Mouse (Mus musculus) Patski (cell line): Measurements from ENCODE around the gene Mphosph9. TPM values are rescaled to one million over a fixed set of nuclear protein-coding genes. Genes with fewer than 3 reads are reported as not detected.
A peak's percentile ranks its signal among the peaks of the same experiment; 100 is the strongest.

Experiments
- ATAC-seq: fragments of 100-300 bp; one replicate; pipeline ENCODE4 v1.8.0; 2021
- CTCF ChIA-PET: fragments of 350-600 bp; sonication (Branson Sonifier 250); formaldehyde crosslinking; loops from one replicate; lab custom pipeline; 2022; ENCODE audit warnings: inconsistent platforms; lab: Charles Lee
- POLR2A ChIA-PET: fragments of 350-600 bp; sonication (Branson Sonifier 250); formaldehyde crosslinking; loops from one replicate; lab custom pipeline; 2022; ENCODE audit warnings: antibody characterized with exemption, inconsistent platforms; lab: Charles Lee
- DNase-seq: peaks from one replicate; pipeline ENCODE4 v3.0.0-alpha.2; 2011; ENCODE audit warnings: low read depth, low spot score
- H3K27me3 ChIP-seq: fragments of 371-371 bp; one replicate; pipeline ENCODE4 v1.5.1; 2021
- CTCF ChIP-seq: fragments of 100-300 bp; IDR thresholded peaks from one replicate; pipeline ENCODE4 v1.5.1; 2021
- in situ Hi-C: fragments of 300-500 bp; cut with MboI; formaldehyde crosslinking; loops from 3 replicates; pipeline ENCODE4 v1.11.1; 2018; ENCODE audit warnings: low pct_unique_long_range_greater_than_20kb, mixed read lengths
- polyA plus RNA-seq: library from polyadenylated mRNA; unstranded; gene quantifications from one replicate; pipeline ENCODE4 v1.2.3, GENCODE M21; 2021

The Mphosph9 gene
- polyA plus RNA-seq, 1 experiment from 2014 or later, result 14.0 TPM

- ChIA-PET CTCF (no interaction called here), POLR2A (interaction anchor here (0.7 kb wide), 1 partner anchor 23 kb away, joined by 6 read pairs; no protein-coding TSS in a partner anchor)
- no peak for DNase-seq
- H3K27me3 ChIP-seq, result no peaks in the 10 kb centered on the region
- no peak for TF ChIP-seq CTCF
- in situ Hi-C loops, result no loop called here
- ATAC-seq, result no peak
These were observed 113.9 kb downstream of the Mphosph9 start for GRCm38 (mm10) chr5:124213588-124214469.

- no peak for TF ChIP-seq CTCF
- CTCF ChIA-PET, result no interaction called here
- in situ Hi-C loops, result no loop called here
- POLR2A ChIA-PET, result no interaction called here
- ATAC-seq, result no peak
- DNase-seq, result no peak
- no peaks in the 10 kb centered on the region for H3K27me3 ChIP-seq
These were observed 116.1 kb downstream of the Mphosph9 start for GRCm38 (mm10) chr5:124211669-124212068.

- no peak for TF ChIP-seq CTCF
- ATAC-seq, result no peak
These were observed 116.5 kb downstream of the Mphosph9 start for GRCm38 (mm10) chr5:124211234-124211633.

GRCm38 (mm10) chr5:124210281-124211016, 117.3 kb downstream of the Mphosph9 start:
- in situ Hi-C loops, result no loop called here
- TF ChIP-seq CTCF, result no peak

More at GRCm38 (mm10) chr5:124211234-124211633, 116.5 kb downstream of the Mphosph9 start:
- ChIA-PET POLR2A (no interaction called here), CTCF (no interaction called here)
- in situ Hi-C loops, result no loop called here
- no peak for DNase-seq
- no peaks in the 10 kb centered on the region for H3K27me3 ChIP-seq

GRCm38 (mm10) chr5:124209850-124210249, 117.9 kb downstream of the Mphosph9 start:
- peak; percentile 4 for ATAC-seq
- DNase-seq, result no peak
- ChIA-PET POLR2A (interaction anchor here (1.2 kb wide), 1 partner anchor 11 kb away, joined by 3 read pairs; no protein-coding TSS in a partner anchor), CTCF (interaction anchor here (1.8 kb wide), 1 partner anchor 47 kb away, joined by 4 read pairs; no protein-coding TSS in a partner anchor)
- in situ Hi-C loops, result no loop called here
- no peaks in the 10 kb centered on the region for H3K27me3 ChIP-seq
- TF ChIP-seq CTCF, result no peak

More at GRCm38 (mm10) chr5:124210281-124211016, 117.3 kb downstream of the Mphosph9 start:
- H3K27me3 ChIP-seq, result no peaks in the 10 kb centered on the region
- no peak for DNase-seq
- ChIA-PET POLR2A (interaction anchor here (1.2 kb wide), 1 partner anchor 10 kb away, joined by 3 read pairs; no protein-coding TSS in a partner anchor), CTCF (no interaction called here)
- ATAC-seq, result no peak

- ChIA-PET CTCF (interaction anchor here (1.0 to 1.8 kb wide), 2 partner anchors 19 to 45 kb away, joined by 3 to 4 read pairs; no protein-coding TSS in a partner anchor), POLR2A (no interaction called here)
- ATAC-seq (no peak), DNase-seq (no peak)
- in situ Hi-C loops, result no loop called here
- no peak for TF ChIP-seq CTCF
- no peaks in the 10 kb centered on the region for H3K27me3 ChIP-seq
These were observed 119.7 kb downstream of the Mphosph9 start for GRCm38 (mm10) chr5:124208030-124208429.

- CTCF ChIA-PET, result interaction anchor here (1.0 kb wide), 1 partner anchor 44 kb away, joined by 3 read pairs; no protein-coding TSS in a partner anchor
- POLR2A ChIA-PET, result interaction anchor here (0.7 to 0.9 kb wide), 4 partner anchors 9 to 191 kb away, joined by 3 to 10 read pairs (median 4); no protein-coding TSS in a partner anchor
These were observed 121.2 kb downstream of the Mphosph9 start for GRCm38 (mm10) chr5:124206481-124207038.

GRCm38 (mm10) chr5:124205809-124206380, 121.9 kb downstream of the Mphosph9 start:
- no peak for TF ChIP-seq CTCF
- in situ Hi-C loops, result no loop called here
- no peak for DNase-seq
- POLR2A ChIA-PET, result interaction anchor here (0.7 to 0.9 kb wide), 6 partner anchors 9 to 191 kb away, joined by 3 to 10 read pairs (median 4); no protein-coding TSS in a partner anchor
- H3K27me3 ChIP-seq, result no peaks in the 10 kb centered on the region
- ATAC-seq, result no peak
- CTCF ChIA-PET, result interaction anchor here (1.0 to 1.7 kb wide), 2 partner anchors 20 to 44 kb away, joined by 3 to 4 read pairs; no protein-coding TSS in a partner anchor

More at GRCm38 (mm10) chr5:124206481-124207038, 121.2 kb downstream of the Mphosph9 start:
- in situ Hi-C loops, result no loop called here
- no peaks in the 10 kb centered on the region for H3K27me3 ChIP-seq
- no peak for TF ChIP-seq CTCF
- ATAC-seq (no peak), DNase-seq (no peak)

- TF ChIP-seq CTCF, result no peak
- DNase-seq (no peak), ATAC-seq (no peak)
- ChIA-PET POLR2A (interaction anchor here (0.7 kb wide), 2 partner anchors 9 to 15 kb away, joined by 3 to 10 read pairs; no protein-coding TSS in a partner anchor), CTCF (interaction anchor here (1.0 to 1.7 kb wide), 3 partner anchors 10 to 43 kb away, joined by 3 to 4 read pairs (median 3); no protein-coding TSS in a partner anchor)
- in situ Hi-C loops, result no loop called here
- H3K27me3 ChIP-seq, result no peaks in the 10 kb centered on the region
These were observed 122.6 kb downstream of the Mphosph9 start for GRCm38 (mm10) chr5:124205211-124205610.
